In the genomic region with DNA sequence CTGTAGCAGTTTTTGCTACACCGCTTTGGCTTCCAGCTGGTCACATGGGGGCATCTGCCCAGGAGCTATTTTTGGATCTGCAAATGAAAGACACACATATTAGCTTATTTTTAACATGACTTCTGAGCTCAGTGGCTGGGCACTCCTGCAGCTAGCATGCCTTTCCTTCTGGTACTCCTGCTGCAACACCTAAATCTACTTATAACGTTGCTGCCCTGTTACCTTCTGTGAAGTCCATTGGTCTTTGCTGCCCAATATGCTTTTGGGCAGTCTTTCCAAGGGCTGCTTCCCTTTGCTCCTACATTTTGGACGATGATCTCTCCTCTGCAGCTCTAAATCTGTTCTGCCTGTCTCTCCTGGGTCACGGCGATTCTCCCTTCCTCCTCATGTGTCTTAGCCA, we compare ENCODE assay signal across 19 mouse cellular contexts.
DNase-seq lines count a peak whose midpoint lies in the region.
"Had no signal": no experiment of that assay in that cellular context is flagged by ENCODE, and none has a peak within 500 bp of the region (broad histone marks: within the 10 kb centered on the region; RNA-seq: fewer than 3 reads in every experiment).

No protein-coding gene starts in this region.

- DNase-seq in brain, adult 2 months (ENCODE audit: low read depth, low spot score): peak; percentile 57
- peak; percentile 39 for DNase-seq in cerebellum, adult 11 months
- DNase-seq in cerebellum, adult 9-10 months: peak; percentile 67
- DNase-seq in cerebellum, postnatal 36 days: peak; percentile 30 to 45
- DNase-seq in frontal cortex, postnatal 36 days (ENCODE audit: low spot score in 2 of 2): no peak
- DNase-seq in thymus, adult 18-20 months: no peak
- DNase-seq: adrenal gland, postnatal 36 days; B cell, adult 2 months; embryo, embryonic 11 days; forebrain, postnatal 0 days; gastrocnemius, postnatal 14 days; heart, adult 18-20 months; heart, postnatal 4 days; kidney, adult 18-20 months; kidney, postnatal 36 days; lung, postnatal 36 days; right cerebral cortex, adult 18-20 months; right cerebral cortex, postnatal 4 days; thymus, postnatal 4 days had no signal

Comparison
In these comparisons a context has a peak if more than half of its experiments do, and no peak if none do; other contexts are left out.
1. DNase-seq: peak in brain, adult 2 months (single experiment), cerebellum, adult 11 months (single experiment), cerebellum, adult 9-10 months (single experiment) and cerebellum, postnatal 36 days (2 of 2); none in frontal cortex, postnatal 36 days (0 of 2) and thymus, adult 18-20 months (0 of 2).